Comparison of ENCODE assay signal across 15 mouse cellular contexts in genomic region chr8:4207016-4207350, GRCm38 (mm10). TPM values are rescaled to one million over a fixed set of nuclear protein-coding genes. Genes with fewer than 3 reads are reported as not detected.
DNase-seq lines count a peak whose midpoint lies in the region; ATAC-seq lines count a peak whose summit lies in the region.
"Had no signal": no experiment of that assay in that cellular context is flagged by ENCODE, and none has a peak within 500 bp of the region (broad histone marks: within the 10 kb centered on the region; RNA-seq: fewer than 3 reads in every experiment).

No protein-coding gene starts in this region.

- H3K27ac ChIP-seq in heart, embryonic 13.5 days (replicated peaks) = no peak overlapping the region
- no peak overlapping the region for H3K27ac ChIP-seq in liver, embryonic 13.5 days
- H3K27ac ChIP-seq in liver, embryonic 11.5 days (ENCODE audit: low read depth, low read length) = no peak overlapping the region
- no peak overlapping the region for H3K27ac ChIP-seq in embryonic facial prominence, embryonic 10.5 days (replicated peaks)
- peak overlapping the region; percentile 48 for H3K27ac ChIP-seq in intestine, embryonic 15.5 days
- H3K27ac ChIP-seq: heart, adult 2 months; limb, embryonic 15.5 days had no signal

- no peak for ATAC-seq in heart, embryonic 13.5 days (ENCODE audit: extremely low read depth, insufficient number of reproducible peaks, low FRiP score, low TSS enrichment)
- no peak for ATAC-seq in liver, embryonic 13.5 days (ENCODE audit: low read depth)
- no peak for ATAC-seq in liver, embryonic 11.5 days (replicated peaks; ENCODE audit: low FRiP score)
- peak; percentile 64 for ATAC-seq in intestine, embryonic 15.5 days

- DNase-seq in heart, adult 9 months (ENCODE audit: low spot score in 2 of 2) = no peak
- no peak for DNase-seq in liver, embryonic 13.5 days
- DNase-seq in liver, embryonic 11.5 days (ENCODE audit: low spot score) = no peak
- no peak for DNase-seq in embryonic facial prominence, embryonic 10.5 days (ENCODE audit: low spot score)
- DNase-seq in adrenal gland, postnatal 14 days = no peak
- DNase-seq in spleen, postnatal 4 days (ENCODE audit: low spot score in 2 of 2) = no peak
- DNase-seq: heart, adult 2 months; kidney, adult 18-20 months; retina, postnatal 1 day; thymus, postnatal 36 days had no signal

- peaks cover 9% of the 10 kb centered on the region for H3K36me3 ChIP-seq in heart, embryonic 13.5 days
- no peaks in the 10 kb centered on the region for H3K36me3 ChIP-seq in liver, embryonic 13.5 days
- H3K36me3 ChIP-seq in liver, embryonic 11.5 days (ENCODE audit: control insufficient read depth, insufficient read depth, low read length) = no peaks in the 10 kb centered on the region
- peaks cover 20% of the 10 kb centered on the region for H3K36me3 ChIP-seq in embryonic facial prominence, embryonic 10.5 days (replicated peaks)
- H3K36me3 ChIP-seq in intestine, embryonic 15.5 days = peaks cover 9% of the 10 kb centered on the region; the same call in 1 of the 2 replicates

- peak overlapping the region; percentile 68 for H3K9ac ChIP-seq in heart, embryonic 13.5 days
- no peak overlapping the region for H3K9ac ChIP-seq in liver, embryonic 13.5 days
- H3K9ac ChIP-seq in liver, embryonic 11.5 days (ENCODE audit: low read depth, low read length) = no peak overlapping the region
- no peak overlapping the region for H3K9ac ChIP-seq in intestine, embryonic 15.5 days
- H3K9ac ChIP-seq: limb, embryonic 15.5 days had no signal

- peaks cover 81% of the 10 kb centered on the region for H3K27me3 ChIP-seq in heart, embryonic 13.5 days (replicated peaks)
- peaks cover 71% of the 10 kb centered on the region for H3K27me3 ChIP-seq in liver, embryonic 13.5 days
- peaks cover 32% of the 10 kb centered on the region for H3K27me3 ChIP-seq in liver, embryonic 11.5 days (replicated peaks; ENCODE audit: control insufficient read depth, insufficient read depth, low read length)
- peaks cover 96% of the 10 kb centered on the region for H3K27me3 ChIP-seq in embryonic facial prominence, embryonic 10.5 days (replicated peaks; ENCODE audit: low read depth, poor library complexity, severe bottlenecking)
- H3K27me3 ChIP-seq in intestine, embryonic 15.5 days (replicated peaks) = no peaks in the 10 kb centered on the region

- WGBS in heart, embryonic 13.5 days = 47% methylated on average over 2 of the region's 2 CpGs
- 49% methylated on average over 2 of the region's 2 CpGs for WGBS in liver, embryonic 13.5 days (ENCODE audit: insufficient replicate concordance)
- WGBS in liver, embryonic 11.5 days = 66% methylated on average over 2 of the region's 2 CpGs
- 47% methylated on average over 2 of the region's 2 CpGs for WGBS in embryonic facial prominence, embryonic 10.5 days
- 40% methylated on average over 2 of the region's 2 CpGs for WGBS in intestine, embryonic 15.5 days

- H3K4me1 ChIP-seq in heart, embryonic 13.5 days = peaks cover 18% of the 10 kb centered on the region
- peaks cover 20% of the 10 kb centered on the region for H3K4me1 ChIP-seq in liver, embryonic 13.5 days (replicated peaks)
- H3K4me1 ChIP-seq in liver, embryonic 11.5 days (replicated peaks; ENCODE audit: control insufficient read depth, insufficient read depth, low read length) = peaks cover 3% of the 10 kb centered on the region; the same call in 1 of the 2 replicates
- peaks cover 18% of the 10 kb centered on the region for H3K4me1 ChIP-seq in embryonic facial prominence, embryonic 10.5 days
- peaks cover 21% of the 10 kb centered on the region for H3K4me1 ChIP-seq in intestine, embryonic 15.5 days (replicated peaks)

- peak overlapping the region; percentile 65 for H3K4me2 ChIP-seq in heart, embryonic 13.5 days
- H3K4me2 ChIP-seq in liver, embryonic 13.5 days = peak overlapping the region; percentile 52
- no peak overlapping the region for H3K4me2 ChIP-seq in liver, embryonic 11.5 days
- peak overlapping the region; percentile 46 for H3K4me2 ChIP-seq in intestine, embryonic 15.5 days (replicated peaks)

- H3K4me3 ChIP-seq in heart, embryonic 13.5 days = no peak overlapping the region
- 0 out of 2 replicates have a peak overlapping the region, but pooled peaks have one; percentile 33 for H3K4me3 ChIP-seq in liver, embryonic 13.5 days (replicated peaks)
- H3K4me3 ChIP-seq in liver, embryonic 11.5 days (ENCODE audit: low read depth, low read length) = no peak overlapping the region
- 0 out of 2 replicates have a peak overlapping the region, but pooled peaks have one; percentile 39 for H3K4me3 ChIP-seq in embryonic facial prominence, embryonic 10.5 days
- H3K4me3 ChIP-seq in intestine, embryonic 15.5 days (replicated peaks) = 0 out of 2 replicates have a peak overlapping the region, but pooled peaks have one; percentile 7
- H3K4me3 ChIP-seq: heart, adult 2 months had no signal

- H3K9me3 ChIP-seq in heart, embryonic 13.5 days = no peaks in the 10 kb centered on the region
- H3K9me3 ChIP-seq in liver, embryonic 13.5 days (replicated peaks) = no peaks in the 10 kb centered on the region
- H3K9me3 ChIP-seq in liver, embryonic 11.5 days (ENCODE audit: control insufficient read depth, low read length) = no peaks in the 10 kb centered on the region
- peaks cover 6% of the 10 kb centered on the region for H3K9me3 ChIP-seq in embryonic facial prominence, embryonic 10.5 days
- H3K9me3 ChIP-seq in intestine, embryonic 15.5 days = no peaks in the 10 kb centered on the region
- H3K9me3 ChIP-seq: limb, embryonic 15.5 days had no signal

RNA-seq across cellular contexts. Expression of gene Prr36, which starts 10.3 kb away (rescaled TPM):
- polyA plus RNA-seq in heart, embryonic 13.5 days (2015; fragmentation: Nextera tagmentation; extraction: Ambion mirVana) = 0.72 and 0.87 TPM in 2 replicates
- polyA plus RNA-seq in liver, embryonic 13.5 days (2015; fragmentation: Nextera tagmentation; extraction: Ambion mirVana) = 0.24 and 0.46 TPM in 2 replicates
- polyA plus RNA-seq in liver, embryonic 11.5 days (2014; fragmentation: Nextera tagmentation; extraction: Ambion mirVana) = 1.0 and 1.4 TPM in 2 replicates
- polyA plus RNA-seq in embryonic facial prominence, embryonic 10.5 days (2016; fragmentation: Nextera tagmentation; extraction: Ambion mirVana) = 5.7 and 7.2 TPM in 2 replicates
- 3.9 and 4.3 TPM in 2 replicates for polyA plus RNA-seq in intestine, embryonic 15.5 days (2015; fragmentation: Nextera tagmentation; extraction: Ambion mirVana)
- 3.7 and 4.7 TPM in 2 replicates for total RNA-seq in adrenal gland, postnatal 14 days (2021)

RNA-seq across cellular contexts. Expression of gene Lrrc8e, which starts 19.6 kb away (rescaled TPM):
- 0.06 TPM in 1 of 2 replicates, not detected in the other for polyA plus RNA-seq in heart, embryonic 13.5 days (2015; fragmentation: Nextera tagmentation; extraction: Ambion mirVana)
- 0.09 and 0.13 TPM in 2 replicates for polyA plus RNA-seq in liver, embryonic 13.5 days (2015; fragmentation: Nextera tagmentation; extraction: Ambion mirVana)
- polyA plus RNA-seq in liver, embryonic 11.5 days (2014; fragmentation: Nextera tagmentation; extraction: Ambion mirVana) = 0.21 TPM in 2 replicates
- 0.49 and 0.56 TPM in 2 replicates for polyA plus RNA-seq in embryonic facial prominence, embryonic 10.5 days (2016; fragmentation: Nextera tagmentation; extraction: Ambion mirVana)
- polyA plus RNA-seq in intestine, embryonic 15.5 days (2015; fragmentation: Nextera tagmentation; extraction: Ambion mirVana) = 2.2 and 2.8 TPM in 2 replicates
- total RNA-seq in adrenal gland, postnatal 14 days (2021) = 12.7 and 16.6 TPM in 2 replicates
- total RNA-seq: layer of hippocampus, postnatal 10 days; megakaryocyte progenitor cell, adult 5-6 weeks had no signal

RNA-seq across cellular contexts. Expression of gene Map2k7, which starts 31.6 kb away (rescaled TPM):
- polyA plus RNA-seq in heart, embryonic 13.5 days (2015; fragmentation: Nextera tagmentation; extraction: Ambion mirVana) = 18.8 and 22.8 TPM in 2 replicates
- 10.6 and 11.2 TPM in 2 replicates for polyA plus RNA-seq in liver, embryonic 13.5 days (2015; fragmentation: Nextera tagmentation; extraction: Ambion mirVana)
- 11.8 and 13.9 TPM in 2 replicates for polyA plus RNA-seq in liver, embryonic 11.5 days (2014; fragmentation: Nextera tagmentation; extraction: Ambion mirVana)
- polyA plus RNA-seq in embryonic facial prominence, embryonic 10.5 days (2016; fragmentation: Nextera tagmentation; extraction: Ambion mirVana) = 31.0 and 32.8 TPM in 2 replicates
- polyA plus RNA-seq in intestine, embryonic 15.5 days (2015; fragmentation: Nextera tagmentation; extraction: Ambion mirVana) = 24.1 and 25.3 TPM in 2 replicates
- 75.9 and 86.0 TPM in 2 replicates for total RNA-seq in adrenal gland, postnatal 14 days (2021)

RNA-seq across cellular contexts. Expression of gene Gm49320, which starts 31.7 kb away (rescaled TPM):
- polyA plus RNA-seq in heart, embryonic 13.5 days (2015; fragmentation: Nextera tagmentation; extraction: Ambion mirVana) = 0.52 TPM in 1 of 2 replicates, not detected in the other
- polyA plus RNA-seq in liver, embryonic 13.5 days (2015; fragmentation: Nextera tagmentation; extraction: Ambion mirVana) = 0.19 and 0.23 TPM in 2 replicates
- polyA plus RNA-seq in liver, embryonic 11.5 days (2014; fragmentation: Nextera tagmentation; extraction: Ambion mirVana) = 0.21 and 0.74 TPM in 2 replicates
- 0.44 and 0.85 TPM in 2 replicates for polyA plus RNA-seq in embryonic facial prominence, embryonic 10.5 days (2016; fragmentation: Nextera tagmentation; extraction: Ambion mirVana)
- 0.34 and 0.87 TPM in 2 replicates for polyA plus RNA-seq in intestine, embryonic 15.5 days (2015; fragmentation: Nextera tagmentation; extraction: Ambion mirVana)
- not detected in 2 replicates for total RNA-seq in adrenal gland, postnatal 14 days (2021)

RNA-seq across cellular contexts. Expression of gene Evi5l, which starts 40.6 kb away (rescaled TPM):
- 14.3 and 15.3 TPM in 2 replicates for polyA plus RNA-seq in heart, embryonic 13.5 days (2015; fragmentation: Nextera tagmentation; extraction: Ambion mirVana)
- 5.6 and 6.3 TPM in 2 replicates for polyA plus RNA-seq in liver, embryonic 13.5 days (2015; fragmentation: Nextera tagmentation; extraction: Ambion mirVana)
- polyA plus RNA-seq in liver, embryonic 11.5 days (2014; fragmentation: Nextera tagmentation; extraction: Ambion mirVana) = 10.8 and 12.5 TPM in 2 replicates
- polyA plus RNA-seq in embryonic facial prominence, embryonic 10.5 days (2016; fragmentation: Nextera tagmentation; extraction: Ambion mirVana) = 23.3 and 25.9 TPM in 2 replicates
- polyA plus RNA-seq in intestine, embryonic 15.5 days (2015; fragmentation: Nextera tagmentation; extraction: Ambion mirVana) = 18.9 and 19.3 TPM in 2 replicates
- total RNA-seq in adrenal gland, postnatal 14 days (2021) = 29.6 and 34.9 TPM in 2 replicates

Comparison
In these comparisons a context has a peak if more than half of its experiments do, and no peak if none do; other contexts are left out.
1. H3K4me3 ChIP-seq: peak in liver, embryonic 13.5 days (single experiment), embryonic facial prominence, embryonic 10.5 days (single experiment) and intestine, embryonic 15.5 days (single experiment); none in heart, embryonic 13.5 days (single experiment) and liver, embryonic 11.5 days (single experiment).